Mouse (Mus musculus) cortical plate, adult 2 months (tissue): ENCODE measurements around the gene Zfand4.

Experiments used
- CTCF ChIP-seq: fragments of 200-500 bp; IDR thresholded peaks from 2 replicates; pipeline ENCODE4 v1.5.1; 2011; ENCODE audit warnings: mild to moderate bottlenecking, control low read depth, low read length; ENCODE audit not compliant: insufficient read depth; ENCODE audit errors: extremely low read depth
- POLR2A ChIP-seq: fragments of 200-500 bp; IDR thresholded peaks from 2 replicates; pipeline ENCODE4 v1.6.1; 2011; ENCODE audit warnings: mild to moderate bottlenecking, low read length, control low read depth; ENCODE audit not compliant: insufficient read depth; ENCODE audit errors: extremely low read depth

GRCm38 (mm10) chr6:116371500-116371899 lies 107.5 kb downstream of the Zfand4 start:
- TF ChIP-seq CTCF (no peak), POLR2A (no peak)
